Mouse (Mus musculus) C2C12 (cell line): ENCODE data around the gene Aanat.

Experiments
- CEBPB ChIP-seq: IDR thresholded peaks from one replicate; pipeline ENCODE4 v1.6.1; 2011; ENCODE audit warnings: low read depth, mild to moderate bottlenecking, control low read depth, moderate library complexity
- CTCF ChIP-seq: IDR thresholded peaks from one replicate; pipeline ENCODE4 v1.5.1; 2011; ENCODE audit not compliant: control insufficient read depth, insufficient read depth, insufficient read length
- MYOD1 ChIP-seq: IDR thresholded peaks from one replicate; pipeline ENCODE4 v1.6.1; 2011; ENCODE audit warnings: low read depth; ENCODE audit not compliant: control insufficient read depth, insufficient read length
- USF1 ChIP-seq: IDR thresholded peaks from one replicate; pipeline ENCODE4 v1.6.1; 2011; ENCODE audit warnings: low read depth, mild to moderate bottlenecking, control low read depth, moderate library complexity

DNA sequence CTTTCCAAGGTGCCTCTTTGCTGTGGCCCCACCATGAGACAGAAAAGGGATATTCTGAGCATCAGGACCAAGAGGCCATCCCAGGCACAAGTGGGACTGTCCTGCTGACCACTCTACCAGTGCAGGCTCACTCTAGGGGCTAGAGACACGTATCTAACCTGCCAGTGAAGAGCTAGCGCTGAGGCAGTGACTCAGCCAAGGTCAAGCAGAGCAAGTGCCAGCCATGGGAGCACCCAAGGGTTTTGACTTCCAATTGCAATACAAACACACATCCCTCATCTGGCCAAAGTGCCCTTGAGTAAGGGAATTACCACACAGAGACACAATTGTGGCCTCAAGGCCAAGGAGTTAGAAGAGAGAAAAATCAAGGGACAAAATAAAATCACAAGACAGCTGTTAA, 10.8 kb upstream of the Aanat start:
- TF ChIP-seq CEBPB (no peak), MYOD1 (no peak), CTCF (no peak), USF1 (no peak)
